Mouse (Mus musculus): ENCODE measurements around the gene Zbtb17.

DNA sequence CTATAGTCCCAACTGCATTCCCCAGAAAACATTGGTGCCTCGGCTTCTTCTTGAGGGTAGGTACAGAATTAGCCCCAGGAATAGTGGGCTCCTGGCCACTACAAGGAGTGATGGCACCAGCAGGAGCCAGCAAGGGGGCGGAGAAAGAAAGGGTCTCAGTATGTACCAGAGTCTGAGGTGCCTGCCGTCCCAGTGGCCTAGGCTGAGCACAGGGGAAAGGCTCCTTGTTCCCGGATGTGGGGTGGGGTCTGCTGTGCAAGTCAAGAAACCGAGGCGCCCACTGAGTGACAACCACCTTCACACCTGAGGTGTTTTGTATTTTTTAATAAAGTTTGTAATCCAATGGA lies 23.1 kb downstream of the Zbtb17 start:
- TF ChIP-seq UBTF (IDR thresholded peaks at IDR 0.05; ENCODE audit: borderline replicate concordance, insufficient read depth, low read depth, low read length) (no peak), MYC (IDR thresholded peaks at IDR 0.05; ENCODE audit: low read depth, low read length) (no peak), EP300 (IDR thresholded peaks at IDR 0.05; ENCODE audit: low read depth in 1 of 2, low read length in 2 of 2) (no peak), NRF1 (IDR thresholded peaks at IDR 0.05; ENCODE audit: insufficient read depth, low read depth, low read length, poor library complexity, severe bottlenecking) (no peak), MEF2A (IDR thresholded peaks at IDR 0.05; ENCODE audit: extremely low read depth, insufficient replicate concordance, low read depth, low read length, poor library complexity, severe bottlenecking) (no peak), MAFK (IDR thresholded peaks at IDR 0.05; ENCODE audit: borderline replicate concordance, low read depth, low read length) (no peak), CTCF (IDR thresholded peaks at IDR 0.05 in 2 of 3, conservative IDR thresholded peaks at IDR 0.05 in 1 of 3; ENCODE audit: control insufficient read depth in 1 of 3, insufficient read depth in 1 of 3, low read depth in 2 of 3, low read length in 3 of 3, poor library complexity in 1 of 3, severe bottlenecking in 1 of 3) (no peak), POLR2A (IDR thresholded peaks at IDR 0.05; ENCODE audit: control insufficient read depth in 1 of 2, insufficient read depth in 1 of 2, low read depth in 1 of 2, low read length in 2 of 2, poor library complexity in 1 of 2) (no peak), RCOR1 (IDR thresholded peaks at IDR 0.05; ENCODE audit: low read depth, low read length) (no peak), ELF1 (IDR thresholded peaks at IDR 0.05; ENCODE audit: low read depth, low read length) (no peak), JUND (IDR thresholded peaks at IDR 0.05; ENCODE audit: low read depth, low read length) (no peak), TAL1 (IDR thresholded peaks at IDR 0.05; ENCODE audit: low read length) (no peak), CHD1 (IDR thresholded peaks at IDR 0.05; ENCODE audit: low read depth, low read length) (no peak), TBP (IDR thresholded peaks at IDR 0.05; ENCODE audit: low read depth, low read length) (no peak)

Measured in MEL (cell line).